Mouse (Mus musculus): ENCODE data around the gene Slc22a19.
"Not testable (repeated sequence)": the region's sequence is repeated elsewhere in the genome, so short reads cannot be mapped to it uniquely, and the experiment has no call there.

- TF ChIP-seq EP300, CTCF (IDR thresholded peaks at IDR 0.05; ENCODE audit: low read depth): not testable (repeated sequence)
These were observed 42.3 kb upstream of the Slc22a19 start for GRCm38 (mm10) chr19:7753371-7753770.
